Mouse (Mus musculus): ENCODE measurements around the gene Mrps18a.

- TF ChIP-seq GATA1 (IDR thresholded peaks at IDR 0.05; ENCODE audit: borderline replicate concordance, low read length) (no peak), FLI1 (IDR thresholded peaks at IDR 0.05; ENCODE audit: low read length) (no peak)
Observed at GRCm38 (mm10) chr17:46164791-46165190, 54.0 kb downstream of the Mrps18a start.

Measured in megakaryocyte, embryonic 14.5 days (primary cell).